Mouse (Mus musculus) stomach, embryonic 14.5 days (tissue): ENCODE measurements around the gene Fnbp1. TPM values are rescaled to one million over a fixed set of nuclear protein-coding genes. Genes with fewer than 3 reads are reported as not detected.

Experiments
- ATAC-seq: fragments of 200-750 bp; cut with Nextera tagmentation; 2 replicates; pipeline ENCODE4 v1.8.0; 2017; ENCODE audit warnings: low read depth, moderate TSS enrichment; ENCODE audit not compliant: insufficient number of reproducible peaks, insufficient read depth, low FRiP score
- H3K27ac ChIP-seq: fragments of 300-500 bp; sonication (generic); 2 replicates; pipeline ENCODE4 v1.5.1; 2014; ENCODE audit warnings: mild to moderate bottlenecking, low read length, moderate library complexity, mixed read lengths
- H3K27me3 ChIP-seq: fragments of 300-500 bp; sonication (generic); 2 replicates; pipeline ENCODE4 v1.6.1; 2014; ENCODE audit warnings: low read length, control low read depth, mixed read lengths; ENCODE audit not compliant: control insufficient read depth, insufficient read depth
- H3K36me3 ChIP-seq: fragments of 300-500 bp; sonication (generic); 2 replicates; pipeline ENCODE4 v1.6.1; 2014; ENCODE audit warnings: mild to moderate bottlenecking, control low read depth, low read length, moderate library complexity, mixed read lengths; ENCODE audit not compliant: control insufficient read depth, insufficient read depth
- H3K4me1 ChIP-seq: fragments of 300-500 bp; sonication (generic); 2 replicates; pipeline ENCODE4 v1.6.1; 2014; ENCODE audit warnings: low read length, control low read depth, mixed read lengths; ENCODE audit not compliant: control insufficient read depth, insufficient read depth
- H3K4me2 ChIP-seq: fragments of 300-500 bp; sonication (generic); replicated peaks from 2 replicates; pipeline ENCODE4 v1.6.1; 2014; ENCODE audit warnings: low read depth, low read length, control low read depth
- H3K4me3 ChIP-seq: fragments of 300-500 bp; sonication (generic); 2 replicates; pipeline ENCODE4 v1.5.1; 2014; ENCODE audit warnings: low read depth, low read length, control low read depth
- H3K9ac ChIP-seq: fragments of 300-500 bp; sonication (generic); replicated peaks from 2 replicates; pipeline ENCODE4 v1.6.1; 2014; ENCODE audit warnings: low read depth, mild to moderate bottlenecking, control low read depth, low read length, moderate library complexity, mixed read lengths
- H3K9me3 ChIP-seq: fragments of 300-500 bp; sonication (generic); 2 replicates; pipeline ENCODE4 v1.6.1; 2016; ENCODE audit warnings: low read depth, low read length, control low read depth; ENCODE audit not compliant: control insufficient read depth
- WGBS: fragments of 180-500 bp; shearing (Covaris S2); extraction: QIAGEN DNeasy Blood & Tissue Kit; methylation state at CpG from one replicate; pipeline ENCODE4 v1.1.7; 2014; 5-methylcytosine and 5-hydroxymethylcytosine counted together
- polyA plus RNA-seq: library from polyadenylated mRNA; unstranded; fragments of >200 nt; fragmentation: Nextera tagmentation; extraction: Ambion mirVana; gene quantifications from 2 replicates; pipeline ENCODE4 v1.2.1, GENCODE M21; 2014

The Fnbp1 gene
- polyA plus RNA-seq, 1 experiment from 2014 or later, result 39.2 TPM

DNA sequence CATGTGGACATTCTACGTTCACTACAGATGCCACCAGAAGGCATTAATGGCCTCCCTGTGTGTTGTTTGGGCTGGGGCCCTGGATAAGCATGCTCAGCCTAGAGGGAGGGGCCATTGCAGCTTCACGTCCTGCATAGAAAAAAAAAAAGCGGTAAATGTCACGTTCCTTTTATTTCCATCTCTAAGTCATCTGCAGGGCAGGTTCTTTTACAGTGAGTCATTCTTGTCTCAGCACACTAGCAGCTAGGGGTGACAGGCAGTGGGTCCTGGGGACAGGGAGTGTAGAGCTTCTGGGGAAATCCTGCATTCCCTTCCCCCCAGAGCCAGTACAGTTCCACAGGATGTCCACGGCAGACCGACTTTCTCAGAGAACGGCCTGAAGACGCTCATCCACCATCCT lies 115.2 kb downstream of the Fnbp1 start:
- H3K27me3 ChIP-seq, result no peaks in the 10 kb centered on the region
- no peak for ATAC-seq
- H3K4me3 ChIP-seq, result no peak overlapping the region
- H3K36me3 ChIP-seq, result peaks cover 31% of the 10 kb centered on the region
- no peak overlapping the region for H3K9ac ChIP-seq
- 62% methylated on average over 8 of the region's 8 CpGs for WGBS
- H3K27ac ChIP-seq, result peak overlapping the region; percentile 7; the same call in 1 of the 2 replicates
- no peak overlapping the region for H3K4me2 ChIP-seq
- H3K9me3 ChIP-seq, result no peaks in the 10 kb centered on the region
- no peaks in the 10 kb centered on the region for H3K4me1 ChIP-seq

DNA sequence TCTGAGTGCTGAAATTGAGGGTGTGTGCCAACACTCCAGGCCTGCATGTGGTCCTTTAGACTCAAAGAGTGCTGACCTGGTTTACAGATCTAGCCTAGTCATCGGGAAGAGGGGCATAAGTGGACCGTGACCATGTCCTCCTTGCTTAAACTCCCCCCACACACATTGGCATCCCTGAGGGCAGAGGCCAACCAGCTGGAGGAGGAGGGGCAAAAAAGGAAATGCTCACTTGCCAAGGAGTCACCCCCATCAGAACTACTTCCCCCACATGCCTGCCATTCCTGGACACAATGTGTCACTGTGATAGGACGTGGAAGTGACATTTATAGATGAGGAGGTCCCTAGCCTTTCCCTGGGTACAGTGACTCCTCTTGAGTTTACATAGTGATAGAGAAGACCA lies 116.3 kb downstream of the Fnbp1 start:
- Histone ChIP-seq H3K9me3 (no peaks in the 10 kb centered on the region), H3K4me3 (no peak overlapping the region), H3K27ac (no peak overlapping the region), H3K9ac (no peak overlapping the region), H3K4me1 (no peaks in the 10 kb centered on the region), H3K36me3 (peaks cover 27% of the 10 kb centered on the region), H3K27me3 (no peaks in the 10 kb centered on the region), H3K4me2 (no peak overlapping the region)
- 73% methylated on average over 3 of the region's 3 CpGs for WGBS
- no peak for ATAC-seq

DNA sequence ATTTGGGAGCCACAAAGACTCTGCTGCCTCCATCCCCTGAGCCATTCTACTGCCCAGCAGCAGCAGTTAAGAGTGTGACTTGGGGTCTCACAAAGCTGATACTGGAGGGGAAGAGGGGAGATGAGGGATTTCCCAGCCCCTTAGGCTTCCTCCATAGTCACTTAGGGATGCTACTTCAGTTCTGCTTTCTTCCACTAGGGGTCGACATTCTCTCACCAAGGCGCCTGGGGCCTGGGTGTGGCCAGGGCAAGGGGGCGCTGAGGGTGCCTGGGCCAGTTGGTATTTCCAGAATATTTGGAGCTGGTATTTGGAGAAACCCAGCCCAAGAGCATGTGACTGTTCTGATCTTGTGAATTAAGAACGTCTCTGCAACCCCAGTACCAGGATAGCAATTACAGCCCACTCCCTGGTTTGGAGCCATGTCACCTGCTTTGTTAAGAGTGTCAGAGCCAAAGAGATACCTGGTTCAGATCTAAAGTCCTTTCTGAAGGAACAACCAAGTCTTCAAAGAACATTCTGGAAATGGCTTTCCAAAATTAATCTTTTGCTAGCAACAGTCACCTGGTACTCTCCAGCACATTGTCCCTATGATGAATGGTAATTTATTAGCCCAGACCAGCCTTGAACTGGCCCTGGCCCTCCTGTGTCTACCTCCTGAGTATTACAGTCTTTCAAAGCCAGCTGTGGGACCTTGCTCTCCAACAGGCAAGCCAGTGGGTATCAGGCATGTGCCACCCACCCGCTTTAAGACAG lies 117.0 kb downstream of the Fnbp1 start:
- ATAC-seq, result no peak
- no peak overlapping the region for H3K4me3 ChIP-seq
- H3K36me3 ChIP-seq, result peaks cover 29% of the 10 kb centered on the region
- WGBS, result 25% methylated on average over 5 of the region's 5 CpGs
- H3K27ac ChIP-seq, result no peak overlapping the region
- H3K27me3 ChIP-seq, result no peaks in the 10 kb centered on the region
- H3K4me1 ChIP-seq, result no peaks in the 10 kb centered on the region
- H3K9ac ChIP-seq, result no peak overlapping the region
- H3K9me3 ChIP-seq, result no peaks in the 10 kb centered on the region
- no peak overlapping the region for H3K4me2 ChIP-seq

DNA sequence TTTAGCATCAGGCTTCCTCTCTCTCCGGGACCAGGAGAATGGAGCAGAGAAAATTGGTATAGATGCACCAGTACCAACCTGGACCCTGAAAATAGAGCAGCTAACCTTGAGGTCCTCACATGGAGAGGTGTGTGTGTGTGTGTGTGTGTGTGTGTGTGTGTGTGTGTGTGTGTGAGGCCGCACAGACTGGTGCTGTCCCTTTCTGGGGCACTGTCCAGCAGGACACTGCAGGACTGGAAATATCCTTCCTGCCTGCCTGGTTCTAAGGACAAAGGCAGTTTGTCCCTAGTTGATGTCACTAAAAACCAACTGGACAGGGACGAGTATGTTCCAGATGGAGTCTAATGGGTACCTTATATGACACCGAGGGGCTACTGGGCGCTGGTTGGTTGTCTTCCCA lies 117.9 kb downstream of the Fnbp1 start:
- H3K4me1 ChIP-seq, result no peaks in the 10 kb centered on the region
- no peak overlapping the region for H3K4me2 ChIP-seq
- H3K4me3 ChIP-seq, result no peak overlapping the region
- no peak for ATAC-seq
- H3K27me3 ChIP-seq, result no peaks in the 10 kb centered on the region
- no peak overlapping the region for H3K9ac ChIP-seq
- WGBS, result 83% methylated on average over 5 of the region's 5 CpGs
- no peak overlapping the region for H3K27ac ChIP-seq
- H3K9me3 ChIP-seq, result no peaks in the 10 kb centered on the region
- H3K36me3 ChIP-seq, result peaks cover 27% of the 10 kb centered on the region

DNA sequence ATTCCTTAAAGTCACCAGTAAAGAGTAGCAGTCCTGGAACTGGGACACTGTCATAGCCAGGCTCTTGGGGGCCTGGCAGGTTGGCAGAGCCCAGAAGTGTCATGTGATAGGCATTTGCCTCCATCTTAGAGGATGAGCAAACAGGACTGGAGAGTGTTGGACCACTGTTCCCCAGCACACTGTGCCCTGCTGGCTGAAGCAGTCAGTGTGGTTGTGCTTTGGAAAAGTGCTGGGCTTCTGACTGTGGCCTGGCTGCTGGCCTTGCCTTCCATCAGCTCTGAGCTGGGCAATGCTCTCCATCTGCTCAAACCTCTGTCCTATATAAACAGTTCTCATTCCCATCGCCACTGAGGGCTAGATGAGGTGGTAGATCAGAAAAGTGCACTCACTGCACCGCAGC lies 121.6 kb downstream of the Fnbp1 start:
- no peaks in the 10 kb centered on the region for H3K9me3 ChIP-seq
- H3K36me3 ChIP-seq, result peaks cover 11% of the 10 kb centered on the region
- H3K9ac ChIP-seq, result no peak overlapping the region
- ATAC-seq, result no peak
- no peaks in the 10 kb centered on the region for H3K27me3 ChIP-seq
- no peak overlapping the region for H3K4me2 ChIP-seq
- no peak overlapping the region for H3K27ac ChIP-seq
- H3K4me1 ChIP-seq, result no peaks in the 10 kb centered on the region
- 90% methylated on average over 2 of the region's 2 CpGs for WGBS
- no peak overlapping the region for H3K4me3 ChIP-seq

DNA sequence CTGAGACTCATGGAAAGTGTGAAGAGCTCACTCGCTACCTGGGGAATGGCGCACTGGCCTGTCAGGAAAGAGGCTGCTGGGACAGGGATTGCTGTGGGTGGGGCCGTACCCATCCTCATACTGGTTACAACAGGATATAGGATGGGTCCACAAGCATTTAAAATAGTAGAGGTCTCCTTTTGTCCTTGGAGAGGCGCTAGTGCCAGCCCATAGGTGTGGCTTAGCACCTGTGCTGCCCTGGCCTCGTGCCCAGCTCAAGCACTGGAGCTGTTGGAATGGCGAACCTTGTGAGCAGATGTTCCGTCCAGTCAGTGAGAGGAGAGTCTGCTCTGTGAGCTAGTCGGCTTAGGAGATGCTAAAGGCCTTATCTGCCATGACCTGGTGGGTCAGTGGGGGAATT lies 122.8 kb downstream of the Fnbp1 start:
- ATAC-seq, result no peak
- Histone ChIP-seq H3K9ac (no peak overlapping the region), H3K36me3 (peaks cover 11% of the 10 kb centered on the region), H3K27ac (no peak overlapping the region), H3K9me3 (no peaks in the 10 kb centered on the region), H3K27me3 (no peaks in the 10 kb centered on the region), H3K4me2 (no peak overlapping the region), H3K4me3 (no peak overlapping the region), H3K4me1 (no peaks in the 10 kb centered on the region)
- WGBS, result 89% methylated on average over 8 of the region's 8 CpGs

DNA sequence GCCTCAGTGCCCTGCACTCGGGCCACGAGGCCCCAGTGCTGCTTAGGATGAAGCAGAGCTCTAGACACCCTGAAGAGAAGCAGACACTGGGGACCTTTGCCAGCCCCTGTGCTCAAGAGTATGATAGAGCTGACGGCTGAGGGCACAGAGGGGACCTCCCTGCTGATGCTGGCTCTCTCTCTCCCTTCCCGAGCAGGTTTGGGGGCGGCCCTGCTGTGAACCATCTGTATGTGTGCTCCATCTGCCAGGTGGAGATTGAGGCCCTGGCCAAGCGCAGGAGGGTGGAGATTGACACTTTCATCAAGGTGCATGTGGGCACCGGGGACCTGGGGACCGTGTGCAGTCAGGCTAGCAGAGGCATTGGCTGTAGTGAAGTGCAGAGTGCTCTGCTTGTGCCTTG lies 123.3 kb downstream of the Fnbp1 start:
- 85% methylated on average over 8 of the region's 8 CpGs for WGBS
- no peak overlapping the region for H3K4me2 ChIP-seq
- no peak overlapping the region for H3K27ac ChIP-seq

DNA sequence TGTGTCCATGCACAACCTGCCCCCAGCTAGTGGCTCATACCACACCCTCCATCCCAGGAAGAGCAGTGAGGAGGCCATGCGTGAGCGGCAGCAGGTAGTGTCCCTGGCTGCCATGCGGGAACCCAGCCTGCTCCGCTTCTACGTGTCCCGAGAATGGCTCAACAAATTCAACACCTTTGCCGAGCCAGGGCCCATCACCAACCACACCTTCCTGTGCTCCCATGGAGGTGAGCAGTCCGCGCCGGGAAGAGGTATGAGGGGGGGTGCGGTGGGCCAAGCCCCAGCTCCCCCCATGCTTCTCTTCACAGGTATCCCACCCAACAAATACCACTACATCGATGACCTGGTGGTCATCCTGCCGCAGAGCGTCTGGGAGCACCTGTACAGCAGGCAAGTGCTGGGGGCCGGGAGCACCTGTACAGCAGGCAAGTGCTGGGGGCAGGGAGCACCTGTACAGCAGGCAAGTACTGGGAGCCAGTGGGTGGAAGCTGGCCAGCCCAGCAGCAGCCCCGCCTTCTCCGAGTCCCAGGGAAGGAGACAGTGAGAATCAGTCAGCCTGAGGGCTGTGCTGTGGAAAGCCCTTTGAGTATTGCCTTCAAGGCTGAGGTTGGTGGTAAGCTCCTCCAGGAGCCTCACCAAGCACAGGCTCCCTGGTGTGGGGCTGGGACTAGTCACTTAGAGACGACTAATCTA lies 124.0 kb downstream of the Fnbp1 start:
- ATAC-seq, result no peak

More for the DNA sequence above, 123.3 kb downstream of the Fnbp1 start:
- no peaks in the 10 kb centered on the region for H3K4me1 ChIP-seq
- no peak for ATAC-seq
- no peak overlapping the region for H3K4me3 ChIP-seq
- peaks cover 11% of the 10 kb centered on the region for H3K36me3 ChIP-seq
- H3K9ac ChIP-seq, result no peak overlapping the region
- H3K27me3 ChIP-seq, result no peaks in the 10 kb centered on the region
- H3K9me3 ChIP-seq, result no peaks in the 10 kb centered on the region

More for the DNA sequence above, 124.0 kb downstream of the Fnbp1 start:
- H3K27ac ChIP-seq, result no peak overlapping the region
- no peak overlapping the region for H3K9ac ChIP-seq
- H3K4me2 ChIP-seq, result no peak overlapping the region
- no peaks in the 10 kb centered on the region for H3K27me3 ChIP-seq
- 88% methylated on average over 18 of the region's 18 CpGs for WGBS
- no peaks in the 10 kb centered on the region for H3K9me3 ChIP-seq
- peaks cover 11% of the 10 kb centered on the region for H3K36me3 ChIP-seq
- H3K4me3 ChIP-seq, result no peak overlapping the region
- no peaks in the 10 kb centered on the region for H3K4me1 ChIP-seq
